Mouse (Mus musculus): ENCODE results near the gene Klf15.

The Klf15 gene

GRCm38 (mm10) chr6:90466079-90466478 is 3.7 kb downstream of the Klf15 start:
- DNase-seq, result no peak

GRCm38 (mm10) chr6:90466847-90467410 is 4.6 kb downstream of the Klf15 start:
- DNase-seq, result no peak

GRCm38 (mm10) chr6:90468216-90468615 is 5.8 kb downstream of the Klf15 start:
- DNase-seq, result no peak

- DNase-seq, result no peak
These were observed 6.7 kb downstream of the Klf15 start for GRCm38 (mm10) chr6:90469041-90469440.

- no peak for DNase-seq
These were observed 7.9 kb downstream of the Klf15 start for GRCm38 (mm10) chr6:90470255-90470654.

- no peak for DNase-seq
These were observed 8.7 kb downstream of the Klf15 start for GRCm38 (mm10) chr6:90470947-90471541.

- DNase-seq, result no peak
These were observed 9.7 kb downstream of the Klf15 start for GRCm38 (mm10) chr6:90472079-90472478.

- no peak for DNase-seq
These were observed 10.3 kb downstream of the Klf15 start for GRCm38 (mm10) chr6:90472697-90473096.

GRCm38 (mm10) chr6:90473630-90474360 is 11.4 kb downstream of the Klf15 start:
- no peak for DNase-seq

GRCm38 (mm10) chr6:90474361-90474750 is 12.0 kb downstream of the Klf15 start:
- DNase-seq, result no peak

- no peak for DNase-seq
These were observed 12.9 kb downstream of the Klf15 start for GRCm38 (mm10) chr6:90475176-90475853.

GRCm38 (mm10) chr6:90475854-90476212 is 13.5 kb downstream of the Klf15 start:
- DNase-seq, result no peak

- no peak for DNase-seq
These were observed 14.7 kb downstream of the Klf15 start for GRCm38 (mm10) chr6:90476941-90477518.

- no peak for DNase-seq
These were observed 21.9 kb downstream of the Klf15 start for GRCm38 (mm10) chr6:90484249-90484648.

- no peak for DNase-seq
These were observed 22.5 kb downstream of the Klf15 start for GRCm38 (mm10) chr6:90484876-90485275.

GRCm38 (mm10) chr6:90486176-90486921 is 24.0 kb downstream of the Klf15 start, which contains the start of gene Aldh1l1:
TSS of gene Aldh1l1 (plus strand) at chr6:90486427.
- no peak for DNase-seq

- no peak for DNase-seq
These were observed 25.2 kb downstream of the Klf15 start for GRCm38 (mm10) chr6:90487531-90487930.

GRCm38 (mm10) chr6:90489532-90489931 is 27.2 kb downstream of the Klf15 start:
- DNase-seq, result no peak

GRCm38 (mm10) chr6:90490976-90491375 is 28.6 kb downstream of the Klf15 start:
- DNase-seq, result no peak

- no peak for DNase-seq
These were observed 29.8 kb downstream of the Klf15 start for GRCm38 (mm10) chr6:90491956-90492744.

- no peak for DNase-seq
These were observed 31.8 kb downstream of the Klf15 start for GRCm38 (mm10) chr6:90494155-90494554.

GRCm38 (mm10) chr6:90494566-90494965 is 32.2 kb downstream of the Klf15 start:
- no peak for DNase-seq

Data from thymus, postnatal 25 days (tissue).